Mouse (Mus musculus) hindbrain, embryonic 15.5 days (tissue): ENCODE measurements at regions not wholly inside any gene's neighbourhood (a gene's known extent, or its start where the extent isn't known, plus 50 kb on each side); places are given as distances from the start of the nearest gene placed in this dataset.

Experiments used
- ATAC-seq: fragments of 200-750 bp; cut with Nextera tagmentation; 2 replicates; pipeline ENCODE4 v1.8.0; 2017; ENCODE audit warnings: low read depth, moderate number of reproducible peaks, moderate TSS enrichment; ENCODE audit not compliant: low FRiP score
- H3K27ac ChIP-seq: fragments of 300-500 bp; sonication (generic); replicated peaks from 2 replicates; pipeline ENCODE4 v1.5.1; 2015; ENCODE audit warnings: mild to moderate bottlenecking, inconsistent platforms
- H3K27me3 ChIP-seq: fragments of 300-500 bp; sonication (generic); 2 replicates; pipeline ENCODE4 v1.6.1; 2015; ENCODE audit warnings: control low read depth, inconsistent platforms
- H3K36me3 ChIP-seq: fragments of 300-500 bp; sonication (generic); 2 replicates; pipeline ENCODE4 v1.6.1; 2015; ENCODE audit warnings: control low read depth, inconsistent platforms
- H3K4me1 ChIP-seq: fragments of 300-500 bp; sonication (generic); replicated peaks from 2 replicates; pipeline ENCODE4 v1.6.1; 2015; ENCODE audit warnings: control low read depth, inconsistent platforms
- H3K4me2 ChIP-seq: fragments of 300-500 bp; sonication (generic); 2 replicates; pipeline ENCODE4 v1.6.1; 2015; ENCODE audit warnings: moderate library complexity, mild to moderate bottlenecking, inconsistent platforms
- H3K4me3 ChIP-seq: fragments of 300-500 bp; sonication (generic); 2 replicates; pipeline ENCODE4 v1.5.1; 2015; ENCODE audit warnings: mild to moderate bottlenecking, inconsistent platforms
- H3K9ac ChIP-seq: fragments of 300-500 bp; sonication (generic); 2 replicates; pipeline ENCODE4 v1.6.1; 2015; ENCODE audit warnings: inconsistent platforms
- H3K9me3 ChIP-seq: fragments of 300-500 bp; sonication (generic); 2 replicates; pipeline ENCODE4 v1.6.1; 2016; ENCODE audit warnings: control low read depth, inconsistent platforms
- WGBS: fragments of 180-500 bp; shearing (Covaris S2); methylation state at CpG from one replicate; pipeline ENCODE4 v1.1.7; 2015; 5-methylcytosine and 5-hydroxymethylcytosine counted together

- no peak overlapping the region for H3K9ac ChIP-seq
- no peak overlapping the region for H3K4me3 ChIP-seq
- H3K9me3 ChIP-seq = no peaks in the 10 kb centered on the region
- H3K36me3 ChIP-seq = no peaks in the 10 kb centered on the region
- 0 out of 2 replicates have a peak, but pooled peaks cover 2% of the 10 kb centered on the region for H3K4me1 ChIP-seq
- H3K4me2 ChIP-seq = no peak overlapping the region
- H3K27me3 ChIP-seq = peaks cover 17% of the 10 kb centered on the region; the same call in 1 of the 2 replicates
- no peak for ATAC-seq
- 67% methylated on average over 2 of the region's 2 CpGs for WGBS
- no peak overlapping the region for H3K27ac ChIP-seq
Measured at GRCm38 (mm10) chr8:89563544-89563943, 519.6 kb upstream of the Sall1 start.

GRCm38 (mm10) chr8:89562597-89562996 is 518.6 kb upstream of the Sall1 start:
- ATAC-seq = no peak
- peaks cover 15% of the 10 kb centered on the region; the same call in 1 of the 2 replicates for H3K27me3 ChIP-seq
- WGBS = 60% methylated on average over 8 of the region's 8 CpGs
- no peaks in the 10 kb centered on the region for H3K4me1 ChIP-seq
- H3K9me3 ChIP-seq = no peaks in the 10 kb centered on the region
- no peak overlapping the region for H3K27ac ChIP-seq
- H3K9ac ChIP-seq = no peak overlapping the region
- no peak overlapping the region for H3K4me3 ChIP-seq
- H3K36me3 ChIP-seq = no peaks in the 10 kb centered on the region
- H3K4me2 ChIP-seq = no peak overlapping the region

DNA sequence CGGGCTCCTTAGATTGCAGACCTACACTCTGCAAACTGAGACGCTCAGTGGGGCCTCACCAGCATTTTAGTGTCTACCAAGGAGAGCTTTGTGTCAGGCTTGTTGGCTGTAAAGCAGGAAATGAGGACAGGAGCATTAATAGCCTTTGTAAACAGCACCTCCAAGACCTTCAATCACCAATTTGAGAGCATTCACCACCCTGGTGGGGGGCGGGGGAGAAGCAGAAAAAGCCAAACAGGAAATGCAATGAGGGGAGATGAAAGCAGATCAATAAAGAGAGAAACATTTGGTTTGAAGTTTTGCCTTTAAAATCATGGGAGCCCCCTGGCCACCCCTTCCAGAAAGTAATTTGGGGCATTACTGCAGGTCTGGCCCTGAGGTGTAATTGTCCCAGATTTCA is 497.3 kb upstream of the Sall1 start:
- Histone ChIP-seq H3K4me1 (no peaks in the 10 kb centered on the region), H3K4me2 (no peak overlapping the region), H3K27ac (no peak overlapping the region), H3K4me3 (no peak overlapping the region), H3K9me3 (no peaks in the 10 kb centered on the region), H3K36me3 (no peaks in the 10 kb centered on the region), H3K9ac (no peak overlapping the region), H3K27me3 (no peaks in the 10 kb centered on the region)
- ATAC-seq = no peak
- WGBS = 49% methylated on average over 3 of the region's 3 CpGs

GRCm38 (mm10) chr8:89534605-89535004 is 490.6 kb upstream of the Sall1 start:
- 69% methylated on average over 10 of the region's 10 CpGs for WGBS

GRCm38 (mm10) chr8:89525041-89525440 is 481.1 kb upstream of the Sall1 start:
- Histone ChIP-seq H3K9ac (no peak overlapping the region), H3K36me3 (no peaks in the 10 kb centered on the region), H3K4me2 (no peak overlapping the region), H3K9me3 (no peaks in the 10 kb centered on the region), H3K27me3 (no peaks in the 10 kb centered on the region), H3K4me3 (no peak overlapping the region), H3K4me1 (no peaks in the 10 kb centered on the region), H3K27ac (no peak overlapping the region)
- ATAC-seq = no peak
- WGBS = 91% methylated on average over 6 of the region's 6 CpGs

More at GRCm38 (mm10) chr8:89534605-89535004, 490.6 kb upstream of the Sall1 start:
- no peaks in the 10 kb centered on the region for H3K36me3 ChIP-seq
- H3K9ac ChIP-seq = no peak overlapping the region
- H3K4me3 ChIP-seq = no peak overlapping the region
- no peaks in the 10 kb centered on the region for H3K27me3 ChIP-seq
- no peaks in the 10 kb centered on the region for H3K9me3 ChIP-seq
- H3K4me2 ChIP-seq = no peak overlapping the region
- ATAC-seq = no peak
- H3K4me1 ChIP-seq = no peaks in the 10 kb centered on the region
- no peak overlapping the region for H3K27ac ChIP-seq

DNA sequence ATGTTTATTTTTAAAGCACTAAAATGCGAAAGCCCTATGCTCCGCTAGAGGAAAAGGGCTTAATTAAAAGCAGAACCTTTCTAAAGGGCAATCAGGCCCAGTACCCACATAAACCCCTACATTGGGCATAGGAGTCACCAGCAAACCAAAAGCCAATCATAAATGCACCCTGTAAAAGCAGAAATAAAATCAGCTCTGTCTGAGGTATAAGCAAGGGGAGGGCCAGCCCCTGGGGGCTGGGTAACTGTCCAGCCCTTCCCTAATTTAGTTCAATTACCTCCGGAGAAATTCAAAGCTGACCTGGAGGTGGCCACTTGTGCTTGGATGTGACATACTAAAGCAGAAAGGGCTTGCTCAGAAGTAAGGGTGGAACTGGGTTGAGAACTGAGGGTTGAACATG is 479.4 kb upstream of the Sall1 start:
- Histone ChIP-seq H3K36me3 (no peaks in the 10 kb centered on the region), H3K9ac (no peak overlapping the region), H3K9me3 (no peaks in the 10 kb centered on the region), H3K4me3 (no peak overlapping the region), H3K27ac (no peak overlapping the region), H3K4me1 (no peaks in the 10 kb centered on the region), H3K27me3 (no peaks in the 10 kb centered on the region), H3K4me2 (no peak overlapping the region)
- ATAC-seq = no peak
- 94% methylated on average over 3 of the region's 3 CpGs for WGBS

- 49% methylated on average over 2 of the region's 2 CpGs for WGBS
Measured at GRCm38 (mm10) chr8:89516602-89517001, 472.6 kb upstream of the Sall1 start.

GRCm38 (mm10) chr8:89514270-89514669 is 470.3 kb upstream of the Sall1 start:
- Histone ChIP-seq H3K36me3 (no peaks in the 10 kb centered on the region), H3K4me3 (no peak overlapping the region), H3K4me1 (no peaks in the 10 kb centered on the region), H3K9me3 (no peaks in the 10 kb centered on the region), H3K27me3 (no peaks in the 10 kb centered on the region), H3K9ac (no peak overlapping the region), H3K27ac (no peak overlapping the region), H3K4me2 (no peak overlapping the region)
- WGBS = 84% methylated on average over 3 of the region's 3 CpGs
- no peak for ATAC-seq

More at GRCm38 (mm10) chr8:89516602-89517001, 472.6 kb upstream of the Sall1 start:
- Histone ChIP-seq H3K36me3 (no peaks in the 10 kb centered on the region), H3K9ac (no peak overlapping the region), H3K4me2 (no peak overlapping the region), H3K27me3 (no peaks in the 10 kb centered on the region), H3K4me1 (no peaks in the 10 kb centered on the region), H3K27ac (no peak overlapping the region), H3K9me3 (no peaks in the 10 kb centered on the region), H3K4me3 (no peak overlapping the region)
- ATAC-seq = no peak

DNA sequence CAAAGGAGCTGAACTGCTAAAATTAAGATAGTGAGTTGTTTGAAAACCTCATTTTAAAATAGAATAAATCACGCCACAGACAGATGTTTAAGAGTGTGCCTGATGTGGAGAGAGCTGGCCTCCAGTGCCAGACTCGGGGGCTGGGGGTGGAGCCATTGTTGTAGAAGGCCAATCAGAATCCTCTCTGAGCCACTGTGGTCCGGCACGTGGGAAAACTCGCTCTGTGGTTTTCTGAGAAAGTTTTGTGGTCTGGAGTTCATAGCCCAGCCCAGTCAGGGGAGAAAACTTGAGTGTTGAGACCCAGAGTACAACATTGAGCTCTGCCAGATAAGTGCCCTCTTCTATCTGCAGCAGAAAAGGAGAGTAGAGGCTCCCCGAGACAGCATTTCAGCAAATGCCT is 463.7 kb upstream of the Sall1 start:
- no peak overlapping the region for H3K4me2 ChIP-seq
- WGBS = 55% methylated on average over 6 of the region's 6 CpGs

GRCm38 (mm10) chr8:89503545-89504234 is 459.7 kb upstream of the Sall1 start:
- no peak overlapping the region for H3K4me3 ChIP-seq
- 61% methylated on average over 4 of the region's 4 CpGs for WGBS

More for the DNA sequence above, 463.7 kb upstream of the Sall1 start:
- Histone ChIP-seq H3K27me3 (no peaks in the 10 kb centered on the region), H3K4me3 (no peak overlapping the region), H3K9me3 (no peaks in the 10 kb centered on the region), H3K27ac (no peak overlapping the region), H3K36me3 (no peaks in the 10 kb centered on the region), H3K9ac (no peak overlapping the region), H3K4me1 (no peaks in the 10 kb centered on the region)
- no peak for ATAC-seq

DNA sequence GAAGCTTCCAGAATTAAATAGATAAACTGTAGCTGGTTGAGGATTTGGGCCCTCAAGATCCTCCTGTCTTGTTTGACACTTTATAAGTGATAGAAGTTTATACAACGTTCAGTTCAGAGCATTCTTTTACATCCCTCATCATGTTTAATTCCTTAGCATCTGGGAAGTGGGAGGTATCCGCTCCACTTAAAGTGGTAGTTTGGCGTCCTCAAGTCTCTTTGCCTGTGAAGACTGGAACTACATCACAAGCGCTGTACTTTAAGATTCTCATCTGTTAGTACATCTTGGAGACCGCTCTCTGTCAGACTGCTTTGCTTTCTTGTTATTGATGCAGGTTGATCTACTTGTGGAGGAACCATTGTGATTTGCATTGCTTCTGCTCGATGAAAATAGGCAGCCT is 459.1 kb upstream of the Sall1 start:
- 92% methylated on average over 6 of the region's 6 CpGs for WGBS

More at GRCm38 (mm10) chr8:89503545-89504234, 459.7 kb upstream of the Sall1 start:
- Histone ChIP-seq H3K9me3 (no peaks in the 10 kb centered on the region), H3K27me3 (no peaks in the 10 kb centered on the region), H3K4me1 (no peaks in the 10 kb centered on the region), H3K4me2 (no peak overlapping the region), H3K27ac (no peak overlapping the region), H3K36me3 (no peaks in the 10 kb centered on the region), H3K9ac (no peak overlapping the region)
- ATAC-seq = no peak

DNA sequence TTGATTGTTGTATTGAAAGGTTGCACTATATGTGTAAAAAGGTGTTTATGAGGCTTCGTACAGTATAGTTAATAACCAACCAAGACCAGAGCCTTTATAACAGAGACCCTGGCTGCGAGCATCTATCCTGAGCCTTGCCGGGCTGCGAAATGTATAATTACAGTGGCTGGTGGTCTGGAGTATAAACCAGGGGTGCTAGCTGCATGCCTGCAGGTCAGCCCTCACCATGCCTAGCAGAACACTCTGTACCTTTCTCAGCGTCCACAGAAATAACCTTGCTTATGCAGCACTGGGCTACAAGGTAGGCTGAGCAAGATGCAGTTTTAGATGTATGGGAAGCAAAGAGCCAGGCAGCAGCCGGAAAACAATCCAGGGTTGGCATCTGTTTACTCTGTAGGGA is 457.8 kb upstream of the Sall1 start:
- no peaks in the 10 kb centered on the region for H3K36me3 ChIP-seq
- 92% methylated on average over 6 of the region's 6 CpGs for WGBS
- no peak overlapping the region for H3K4me3 ChIP-seq
- H3K9me3 ChIP-seq = no peaks in the 10 kb centered on the region
- H3K27me3 ChIP-seq = no peaks in the 10 kb centered on the region
- H3K27ac ChIP-seq = no peak overlapping the region
- ATAC-seq = no peak
- H3K9ac ChIP-seq = no peak overlapping the region
- no peaks in the 10 kb centered on the region for H3K4me1 ChIP-seq
- no peak overlapping the region for H3K4me2 ChIP-seq

More for the DNA sequence above, 459.1 kb upstream of the Sall1 start:
- no peak overlapping the region for H3K27ac ChIP-seq
- H3K9me3 ChIP-seq = no peaks in the 10 kb centered on the region
- no peak overlapping the region for H3K4me2 ChIP-seq
- H3K36me3 ChIP-seq = no peaks in the 10 kb centered on the region
- H3K27me3 ChIP-seq = no peaks in the 10 kb centered on the region
- no peaks in the 10 kb centered on the region for H3K4me1 ChIP-seq
- no peak overlapping the region for H3K4me3 ChIP-seq
- no peak for ATAC-seq
- no peak overlapping the region for H3K9ac ChIP-seq

DNA sequence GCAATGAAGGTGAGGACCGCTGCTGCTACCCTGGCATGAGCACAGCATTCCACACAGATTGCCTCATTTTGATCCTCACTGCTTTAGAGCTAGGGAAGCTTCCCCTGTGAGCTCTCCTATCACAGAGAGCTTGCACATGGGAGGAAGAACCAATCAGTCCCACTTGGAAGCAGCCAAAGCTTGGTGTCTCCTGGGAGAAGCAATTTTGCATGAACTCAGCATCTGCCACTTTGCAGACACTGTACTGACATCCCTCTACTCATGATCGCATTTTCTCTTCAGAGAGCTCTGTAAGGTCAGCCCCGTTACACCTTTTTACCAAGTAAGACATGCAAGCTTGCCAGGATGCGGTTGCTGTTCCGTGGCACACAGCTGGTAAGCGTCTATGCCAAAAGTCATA is 455.9 kb upstream of the Sall1 start:
- Histone ChIP-seq H3K9me3 (no peaks in the 10 kb centered on the region), H3K9ac (no peak overlapping the region), H3K4me3 (no peak overlapping the region), H3K4me2 (no peak overlapping the region), H3K27ac (no peak overlapping the region), H3K27me3 (no peaks in the 10 kb centered on the region), H3K4me1 (no peaks in the 10 kb centered on the region), H3K36me3 (no peaks in the 10 kb centered on the region)
- no peak for ATAC-seq
- WGBS = 79% methylated on average over 6 of the region's 6 CpGs
